Mouse (Mus musculus): Measurements from ENCODE around the gene Serpina3c. TPM values are rescaled to one million over a fixed set of nuclear protein-coding genes. Genes with fewer than 3 reads are reported as not detected.
"Not testable (repeated sequence)": the region's sequence is repeated elsewhere in the genome, so short reads cannot be mapped to it uniquely, and the experiment has no call there.

Serpina3c gene
- polyA plus RNA-seq, 1 experiment from 2014 or later: not detected

- WGBS: 90% methylated on average over 2 of the region's 2 CpGs
- H3K9me3 ChIP-seq (ENCODE audit: control insufficient read depth, low read length): no peaks in the 10 kb centered on the region
- no peak overlapping the region for H3K4me3 ChIP-seq (replicated peaks; ENCODE audit: low read length)
- no peaks in the 10 kb centered on the region for H3K27me3 ChIP-seq (ENCODE audit: control insufficient read depth, insufficient read depth, low read length)
- no peak overlapping the region for H3K9ac ChIP-seq
- ATAC-seq (ENCODE audit: low FRiP score) (no peak), DNase-seq (ENCODE audit: low spot score) (no peak)
- no peaks in the 10 kb centered on the region for H3K36me3 ChIP-seq (replicated peaks; ENCODE audit: control insufficient read depth, insufficient read depth)
- no peak overlapping the region for H3K4me2 ChIP-seq (replicated peaks)
- no peak overlapping the region for H3K27ac ChIP-seq
- no peaks in the 10 kb centered on the region for H3K4me1 ChIP-seq (replicated peaks; ENCODE audit: control insufficient read depth, insufficient read depth, low read length)
Observed at GRCm38 (mm10) chr12:104123996-104124395, 29.7 kb downstream of the Serpina3c start.

- no peak overlapping the region for H3K4me2 ChIP-seq (replicated peaks)
- no peak overlapping the region for H3K4me3 ChIP-seq (replicated peaks; ENCODE audit: low read length)
- H3K9ac ChIP-seq: no peak overlapping the region
- WGBS: 87% methylated on average over 1 of the region's 1 CpGs
- no peak for ATAC-seq (ENCODE audit: low FRiP score)
- no peak for DNase-seq (ENCODE audit: low spot score)
- no peaks in the 10 kb centered on the region for H3K9me3 ChIP-seq (ENCODE audit: control insufficient read depth, low read length)
- H3K27ac ChIP-seq: no peak overlapping the region
- H3K36me3 ChIP-seq (replicated peaks; ENCODE audit: control insufficient read depth, insufficient read depth): no peaks in the 10 kb centered on the region
- H3K4me1 ChIP-seq (replicated peaks; ENCODE audit: control insufficient read depth, insufficient read depth, low read length): no peaks in the 10 kb centered on the region
- H3K27me3 ChIP-seq (ENCODE audit: control insufficient read depth, insufficient read depth, low read length): no peaks in the 10 kb centered on the region
Observed at GRCm38 (mm10) chr12:104123097-104123496, 30.6 kb downstream of the Serpina3c start.

- H3K4me3 ChIP-seq (replicated peaks; ENCODE audit: low read length): no peak overlapping the region
- WGBS: 60% methylated on average over 3 of the region's 3 CpGs
- no peak overlapping the region for H3K4me2 ChIP-seq (replicated peaks)
- no peaks in the 10 kb centered on the region for H3K9me3 ChIP-seq (ENCODE audit: control insufficient read depth, low read length)
- H3K36me3 ChIP-seq (replicated peaks; ENCODE audit: control insufficient read depth, insufficient read depth): no peaks in the 10 kb centered on the region
- ATAC-seq (ENCODE audit: low FRiP score) (no peak), DNase-seq (ENCODE audit: low spot score) (no peak)
- H3K4me1 ChIP-seq (replicated peaks; ENCODE audit: control insufficient read depth, insufficient read depth, low read length): no peaks in the 10 kb centered on the region
- H3K27me3 ChIP-seq (ENCODE audit: control insufficient read depth, insufficient read depth, low read length): no peaks in the 10 kb centered on the region
- H3K27ac ChIP-seq: no peak overlapping the region
- no peak overlapping the region for H3K9ac ChIP-seq
Observed at GRCm38 (mm10) chr12:104114921-104115579, 38.6 kb downstream of the Serpina3c start.

GRCm38 (mm10) chr12:104112333-104112732 is 41.3 kb downstream of the Serpina3c start, which contains the start of gene Serpina3a:
TSS of gene Serpina3a (plus strand) at chr12:104112724.
- not testable (repeated sequence) for ATAC-seq (ENCODE audit: low FRiP score); H3K4me3 ChIP-seq (replicated peaks; ENCODE audit: low read length); H3K4me2 ChIP-seq (replicated peaks); H3K27me3 ChIP-seq (ENCODE audit: control insufficient read depth, insufficient read depth, low read length); H3K36me3 ChIP-seq (replicated peaks; ENCODE audit: control insufficient read depth, insufficient read depth); DNase-seq (ENCODE audit: low spot score); H3K9me3 ChIP-seq (ENCODE audit: control insufficient read depth, low read length); H3K27ac ChIP-seq; H3K4me1 ChIP-seq (replicated peaks; ENCODE audit: control insufficient read depth, insufficient read depth, low read length); H3K9ac ChIP-seq
- 90% methylated on average over 11 of the region's 11 CpGs for WGBS

GRCm38 (mm10) chr12:104108507-104108906 is 45.2 kb downstream of the Serpina3c start:
- Histone ChIP-seq H3K4me1 (replicated peaks; ENCODE audit: control insufficient read depth, insufficient read depth, low read length) (no peaks in the 10 kb centered on the region), H3K27me3 (ENCODE audit: control insufficient read depth, insufficient read depth, low read length) (no peaks in the 10 kb centered on the region), H3K4me2 (replicated peaks) (no peak overlapping the region), H3K9me3 (ENCODE audit: control insufficient read depth, low read length) (no peaks in the 10 kb centered on the region), H3K27ac (no peak overlapping the region), H3K36me3 (replicated peaks; ENCODE audit: control insufficient read depth, insufficient read depth) (no peaks in the 10 kb centered on the region), H3K4me3 (replicated peaks; ENCODE audit: low read length) (no peak overlapping the region), H3K9ac (no peak overlapping the region)
- no peak for DNase-seq (ENCODE audit: low spot score)
- WGBS: 92% methylated on average over 2 of the region's 2 CpGs
- no peak for ATAC-seq (ENCODE audit: low FRiP score)

- no peak for DNase-seq (ENCODE audit: low spot score)
- Histone ChIP-seq H3K4me2 (replicated peaks) (no peak overlapping the region), H3K4me3 (replicated peaks; ENCODE audit: low read length) (no peak overlapping the region), H3K36me3 (replicated peaks; ENCODE audit: control insufficient read depth, insufficient read depth) (no peaks in the 10 kb centered on the region), H3K9ac (no peak overlapping the region), H3K4me1 (replicated peaks; ENCODE audit: control insufficient read depth, insufficient read depth, low read length) (no peaks in the 10 kb centered on the region), H3K27me3 (ENCODE audit: control insufficient read depth, insufficient read depth, low read length) (no peaks in the 10 kb centered on the region), H3K9me3 (ENCODE audit: control insufficient read depth, low read length) (no peaks in the 10 kb centered on the region), H3K27ac (no peak overlapping the region)
- ATAC-seq (ENCODE audit: low FRiP score): no peak
Observed at GRCm38 (mm10) chr12:104106919-104107318, 46.8 kb downstream of the Serpina3c start.

- no peaks in the 10 kb centered on the region for H3K4me1 ChIP-seq (replicated peaks; ENCODE audit: control insufficient read depth, insufficient read depth, low read length)
- DNase-seq (ENCODE audit: low spot score): no peak
- no peaks in the 10 kb centered on the region for H3K9me3 ChIP-seq (ENCODE audit: control insufficient read depth, low read length)
- H3K4me2 ChIP-seq (replicated peaks): no peak overlapping the region
- no peak for ATAC-seq (ENCODE audit: low FRiP score)
- no peaks in the 10 kb centered on the region for H3K36me3 ChIP-seq (replicated peaks; ENCODE audit: control insufficient read depth, insufficient read depth)
- no peak overlapping the region for H3K9ac ChIP-seq
- no peaks in the 10 kb centered on the region for H3K27me3 ChIP-seq (ENCODE audit: control insufficient read depth, insufficient read depth, low read length)
- H3K4me3 ChIP-seq (replicated peaks; ENCODE audit: low read length): no peak overlapping the region
- no peak overlapping the region for H3K27ac ChIP-seq
Observed at GRCm38 (mm10) chr12:104105847-104106246, 47.8 kb downstream of the Serpina3c start.

- Histone ChIP-seq H3K4me1 (replicated peaks; ENCODE audit: control insufficient read depth, insufficient read depth, low read length) (no peaks in the 10 kb centered on the region), H3K9me3 (ENCODE audit: control insufficient read depth, low read length) (no peaks in the 10 kb centered on the region), H3K4me2 (replicated peaks) (no peak within 1 kb of the TSS), H3K4me3 (replicated peaks; ENCODE audit: low read length) (no peak within 1 kb of the TSS), H3K36me3 (replicated peaks; ENCODE audit: control insufficient read depth, insufficient read depth) (no peaks in the 10 kb centered on the region), H3K27ac (no peak within 1 kb of the TSS), H3K27me3 (ENCODE audit: control insufficient read depth, insufficient read depth, low read length) (no peaks in the 10 kb centered on the region), H3K9ac (no peak within 1 kb of the TSS)
- ATAC-seq (ENCODE audit: low FRiP score) (no peak), DNase-seq (ENCODE audit: low spot score) (no peak)
- WGBS: 90% methylated on average over 6 of the region's 6 CpGs
Observed at GRCm38 (mm10) chr12:104100768-104101167, 52.9 kb downstream of the Serpina3c start, which contains the start of gene Serpina5. TSS of gene Serpina5 (plus strand) at chr12:104101113.
